Mouse (Mus musculus) ES-E14 (cell line): Measurements from ENCODE around the gene Bhlhe41.

Experiments used
- CHD2 ChIP-seq: IDR thresholded peaks from 2 replicates; pipeline ENCODE4 v1.6.1; 2014; ENCODE audit warnings: mild to moderate bottlenecking, low read depth, low read length, inconsistent platforms
- ZNF384 ChIP-seq: IDR thresholded peaks from 2 replicates; pipeline ENCODE4 v1.6.1; 2012; ENCODE audit warnings: low read depth, low read length, inconsistent platforms

DNA sequence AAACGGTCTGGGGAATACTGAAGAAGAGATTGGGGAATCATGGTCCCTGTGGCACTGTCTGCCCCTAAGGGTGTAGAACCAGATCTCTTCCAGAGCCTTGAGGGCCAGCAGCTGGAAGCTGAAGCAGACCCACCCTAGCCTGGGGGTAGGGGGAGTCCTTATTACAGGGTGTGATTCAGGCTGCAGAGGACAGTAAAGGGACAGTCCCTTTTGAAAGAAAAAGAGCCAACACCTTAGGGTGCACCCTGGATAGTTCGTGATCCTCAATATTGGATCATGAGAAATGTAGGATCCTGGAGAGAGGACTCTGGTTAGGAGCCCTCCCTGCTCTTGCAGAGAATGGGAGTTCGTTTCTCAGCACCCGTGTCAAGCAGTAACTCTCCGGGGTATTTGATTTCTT is 39.3 kb upstream of the Bhlhe41 start:
- TF ChIP-seq CHD2 = no peak
- TF ChIP-seq ZNF384 = no peak
